Mouse (Mus musculus): ENCODE measurements around the gene Ube2s. TPM values are rescaled to one million over a fixed set of nuclear protein-coding genes. Genes with fewer than 3 reads are reported as not detected.
"Not testable (repeated sequence)": the region's sequence is repeated elsewhere in the genome, so short reads cannot be mapped to it uniquely, and the experiment has no call there.

Gene Ube2s
- 269 and 295 TPM in 2 replicates for polyA plus RNA-seq (2015; fragmentation: Nextera tagmentation; extraction: Ambion mirVana)

- Histone ChIP-seq H3K9me3 (no peaks in the 10 kb centered on the region), H3K27ac (replicated peaks) (peak within 1 kb of the TSS; percentile 98), H3K4me2 (peak within 1 kb of the TSS; percentile 80), H3K4me1 (replicated peaks) (peaks cover 29% of the 10 kb centered on the region), H3K9ac (peak within 1 kb of the TSS; percentile 99), H3K36me3 (peaks cover 20% of the 10 kb centered on the region), H3K4me3 (peak within 1 kb of the TSS; percentile 98), H3K27me3 (no peaks in the 10 kb centered on the region)
- WGBS = under 1% methylated on average over 62 of the region's 62 CpGs
- peak; percentile 99 for ATAC-seq (ENCODE audit: low FRiP score, low read depth)
Observed at GRCm38 (mm10) chr7:4812303-4813104, at the start of gene Ube2s. Gene Ube2s, minus strand, starts transcription at chr7:4812590.

GRCm38 (mm10) chr7:4860926-4861325 is 48.5 kb upstream of the Ube2s start:
- not testable (repeated sequence) for H3K4me3 ChIP-seq; H3K4me1 ChIP-seq (replicated peaks); ATAC-seq (ENCODE audit: low FRiP score, low read depth); H3K4me2 ChIP-seq; H3K9ac ChIP-seq; H3K27me3 ChIP-seq; H3K27ac ChIP-seq (replicated peaks); H3K9me3 ChIP-seq; H3K36me3 ChIP-seq
- WGBS = 70% methylated on average over 3 of the region's 3 CpGs

- Histone ChIP-seq H3K36me3 (no peaks in the 10 kb centered on the region), H3K4me3 (no peak overlapping the region), H3K9ac (no peak overlapping the region), H3K9me3 (no peaks in the 10 kb centered on the region), H3K27me3 (no peaks in the 10 kb centered on the region), H3K27ac (replicated peaks) (no peak overlapping the region), H3K4me2 (no peak overlapping the region), H3K4me1 (replicated peaks) (no peaks in the 10 kb centered on the region)
- ATAC-seq (ENCODE audit: low FRiP score, low read depth) = no peak
- WGBS = 72% methylated on average over 12 of the region's 12 CpGs
Observed at GRCm38 (mm10) chr7:4859418-4859978, 47.1 kb upstream of the Ube2s start.

DNA sequence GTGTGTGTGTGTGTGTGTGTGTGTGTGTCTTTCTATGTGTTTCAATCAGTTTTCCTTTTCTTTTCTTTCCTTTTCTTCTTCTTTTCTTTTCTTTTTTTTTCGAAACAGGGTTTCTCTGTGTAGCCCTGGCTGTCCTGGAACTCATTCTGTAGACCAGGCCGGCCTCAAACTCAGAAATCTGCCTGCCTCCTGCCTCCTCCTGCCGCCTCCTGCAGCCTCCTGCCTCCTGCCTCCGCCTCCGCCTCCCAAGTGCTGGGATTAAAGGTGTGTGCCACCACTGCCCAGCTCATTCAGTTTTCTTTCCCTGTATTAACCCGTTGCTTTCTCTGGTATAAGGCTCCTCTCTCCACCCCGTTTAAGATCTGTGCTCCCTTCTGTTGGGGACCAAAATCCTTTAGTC is 44.9 kb upstream of the Ube2s start:
- H3K27me3 ChIP-seq = no peaks in the 10 kb centered on the region
- WGBS = 73% methylated on average over 7 of the region's 7 CpGs
- H3K4me3 ChIP-seq = no peak overlapping the region
- no peaks in the 10 kb centered on the region for H3K4me1 ChIP-seq (replicated peaks)
- no peak overlapping the region for H3K27ac ChIP-seq (replicated peaks)
- H3K4me2 ChIP-seq = no peak overlapping the region
- H3K9me3 ChIP-seq = no peaks in the 10 kb centered on the region
- no peak for ATAC-seq (ENCODE audit: low FRiP score, low read depth)
- no peak overlapping the region for H3K9ac ChIP-seq
- H3K36me3 ChIP-seq = no peaks in the 10 kb centered on the region

GRCm38 (mm10) chr7:4856508-4856907 is 44.1 kb upstream of the Ube2s start:
- no peak overlapping the region for H3K27ac ChIP-seq (replicated peaks)
- 89% methylated on average over 9 of the region's 9 CpGs for WGBS
- ATAC-seq (ENCODE audit: low FRiP score, low read depth) = no peak
- H3K27me3 ChIP-seq = no peaks in the 10 kb centered on the region
- H3K9me3 ChIP-seq = no peaks in the 10 kb centered on the region
- no peak overlapping the region for H3K9ac ChIP-seq
- H3K4me2 ChIP-seq = no peak overlapping the region
- H3K4me1 ChIP-seq (replicated peaks) = no peaks in the 10 kb centered on the region
- H3K36me3 ChIP-seq = no peaks in the 10 kb centered on the region
- H3K4me3 ChIP-seq = no peak overlapping the region

- Histone ChIP-seq H3K9me3 (no peaks in the 10 kb centered on the region), H3K9ac (no peak overlapping the region), H3K36me3 (no peaks in the 10 kb centered on the region), H3K27me3 (no peaks in the 10 kb centered on the region), H3K4me3 (no peak overlapping the region), H3K27ac (replicated peaks) (no peak overlapping the region), H3K4me1 (replicated peaks) (no peaks in the 10 kb centered on the region), H3K4me2 (no peak overlapping the region)
- WGBS = 80% methylated on average over 3 of the region's 3 CpGs
- ATAC-seq (ENCODE audit: low FRiP score, low read depth) = no peak
Observed at GRCm38 (mm10) chr7:4853613-4854012, 41.2 kb upstream of the Ube2s start.

DNA sequence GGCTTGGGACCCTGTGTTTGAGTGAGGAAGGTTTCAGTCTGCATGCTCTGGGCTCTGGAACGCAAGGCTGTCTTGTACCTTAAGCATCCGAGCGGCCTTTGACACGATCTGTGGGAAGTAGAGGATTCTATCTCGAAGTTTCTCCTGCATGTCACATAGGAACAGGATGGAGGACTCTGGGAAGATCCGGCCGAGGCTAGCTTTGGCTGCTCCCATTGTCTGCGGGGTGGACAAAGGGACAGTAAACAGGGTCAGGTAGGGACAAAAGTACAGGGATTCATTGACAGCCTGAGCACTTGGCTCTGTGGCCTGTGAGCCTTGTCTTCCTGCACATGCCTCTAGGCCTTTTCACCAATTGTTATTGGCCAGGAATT is 38.9 kb upstream of the Ube2s start:
- whole genome bisulfite sequencing = 76% methylated on average over 8 of the region's 8 CpGs

DNA sequence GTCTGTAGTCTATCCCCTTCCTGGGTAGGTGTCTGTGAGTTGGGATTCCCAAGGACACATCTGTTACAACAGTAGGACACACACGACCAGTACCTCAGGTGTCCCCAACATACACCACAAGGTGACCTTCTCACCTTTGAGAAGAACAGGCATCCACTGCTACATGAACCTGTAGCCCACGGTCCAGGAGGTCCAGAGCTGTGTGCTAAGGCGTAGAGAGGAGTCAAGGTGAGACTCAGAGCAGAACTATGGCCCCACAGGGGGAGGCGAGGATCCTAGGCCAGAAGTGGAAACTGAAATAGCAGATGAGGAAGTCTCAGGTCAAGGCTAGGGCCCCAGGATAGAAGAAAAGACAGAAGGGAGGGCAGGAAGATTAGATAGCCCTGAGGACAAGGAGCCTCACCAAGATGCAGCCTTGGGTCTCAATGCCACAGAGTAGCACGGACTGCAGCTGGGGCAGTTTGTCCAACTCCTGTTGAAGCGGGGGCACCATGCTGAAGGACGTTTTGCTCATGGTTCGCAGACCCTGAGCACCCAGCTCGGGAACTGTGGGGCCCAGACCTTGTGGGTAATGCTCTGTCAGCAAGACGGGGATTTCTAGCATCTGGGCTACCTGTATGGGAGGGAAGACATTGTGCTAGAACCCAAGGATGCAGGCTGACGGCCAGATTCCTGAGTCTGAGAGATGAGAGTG is 38.4 kb upstream of the Ube2s start:
- Histone ChIP-seq H3K9me3 (no peaks in the 10 kb centered on the region), H3K4me3 (no peak overlapping the region), H3K4me2 (no peak overlapping the region), H3K27ac (replicated peaks) (no peak overlapping the region), H3K27me3 (no peaks in the 10 kb centered on the region), H3K9ac (no peak overlapping the region), H3K36me3 (no peaks in the 10 kb centered on the region), H3K4me1 (replicated peaks) (no peaks in the 10 kb centered on the region)
- 77% methylated on average over 11 of the region's 11 CpGs for WGBS
- no peak for ATAC-seq (ENCODE audit: low FRiP score, low read depth)

More for the DNA sequence above, 38.9 kb upstream of the Ube2s start:
- Histone ChIP-seq H3K9ac (no peak overlapping the region), H3K4me3 (no peak overlapping the region), H3K27me3 (no peaks in the 10 kb centered on the region), H3K4me2 (no peak overlapping the region), H3K27ac (replicated peaks) (no peak overlapping the region), H3K9me3 (no peaks in the 10 kb centered on the region), H3K36me3 (no peaks in the 10 kb centered on the region), H3K4me1 (replicated peaks) (no peaks in the 10 kb centered on the region)
- ATAC-seq (ENCODE audit: low FRiP score, low read depth) = no peak

DNA sequence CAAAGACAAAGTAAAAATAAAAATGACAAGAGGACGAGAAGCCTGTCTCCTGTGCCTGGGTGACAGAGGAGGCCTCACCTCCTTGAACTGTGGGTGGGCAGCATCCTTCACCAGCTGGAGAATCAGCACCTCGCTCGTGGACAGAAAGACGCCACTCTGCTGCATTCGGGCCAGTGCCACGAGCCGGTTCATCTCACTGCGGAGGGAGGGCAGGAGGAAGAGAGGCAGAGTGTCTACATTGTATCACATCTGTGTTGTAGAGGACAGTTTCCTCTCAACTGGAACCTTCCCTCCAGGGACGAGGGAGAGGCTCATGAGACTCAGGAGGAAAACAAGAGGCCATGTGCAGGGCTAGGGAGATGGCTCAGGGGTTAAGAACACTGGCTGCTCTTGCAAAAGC is 37.0 kb upstream of the Ube2s start:
- Histone ChIP-seq H3K4me3 (no peak overlapping the region), H3K9ac (no peak overlapping the region), H3K36me3 (no peaks in the 10 kb centered on the region), H3K4me1 (replicated peaks) (peaks cover 7% of the 10 kb centered on the region), H3K27ac (replicated peaks) (no peak overlapping the region), H3K9me3 (no peaks in the 10 kb centered on the region), H3K4me2 (no peak overlapping the region), H3K27me3 (no peaks in the 10 kb centered on the region)
- WGBS = 61% methylated on average over 9 of the region's 9 CpGs
- ATAC-seq (ENCODE audit: low FRiP score, low read depth) = no peak

- 0% methylated on average over 13 of the region's 13 CpGs for WGBS
- peak; percentile 88 for ATAC-seq (ENCODE audit: low FRiP score, low read depth)
- H3K27ac ChIP-seq (replicated peaks) = peak overlapping the region; percentile 92
- H3K9me3 ChIP-seq = no peaks in the 10 kb centered on the region
- H3K27me3 ChIP-seq = no peaks in the 10 kb centered on the region
- peaks cover 38% of the 10 kb centered on the region for H3K4me1 ChIP-seq (replicated peaks)
- H3K4me3 ChIP-seq = peak overlapping the region; percentile 77
- peak overlapping the region; percentile 90 for H3K4me2 ChIP-seq
- no peaks in the 10 kb centered on the region for H3K36me3 ChIP-seq
- H3K9ac ChIP-seq = peak overlapping the region; percentile 77
Observed at GRCm38 (mm10) chr7:4844917-4845309, 32.5 kb upstream of the Ube2s start.

GRCm38 (mm10) chr7:4844245-4844916 is 32.0 kb upstream of the Ube2s start, which contains the start of gene Shisa7:
Gene Shisa7, minus strand, starts transcription at chr7:4844696.
- H3K4me3 ChIP-seq = peak within 1 kb of the TSS; percentile 77
- no peaks in the 10 kb centered on the region for H3K9me3 ChIP-seq
- no peaks in the 10 kb centered on the region for H3K27me3 ChIP-seq
- under 1% methylated on average over 37 of the region's 41 CpGs for WGBS
- peak within 1 kb of the TSS; percentile 77 for H3K9ac ChIP-seq
- peaks cover 38% of the 10 kb centered on the region for H3K4me1 ChIP-seq (replicated peaks)
- peak; percentile 81 for ATAC-seq (ENCODE audit: low FRiP score, low read depth)
- H3K36me3 ChIP-seq = no peaks in the 10 kb centered on the region
- peak within 1 kb of the TSS; percentile 92 for H3K27ac ChIP-seq (replicated peaks)
- H3K4me2 ChIP-seq = peak within 1 kb of the TSS; percentile 90
